Mouse (Mus musculus) neutrophil, adult 5-6 weeks (primary cell): ENCODE measurements around the gene Zfp820. TPM values are rescaled to one million over a fixed set of nuclear protein-coding genes. Genes with fewer than 3 reads are reported as not detected.
"Not testable (repeated sequence)": the region's sequence is repeated elsewhere in the genome, so short reads cannot be mapped to it uniquely, and the experiment has no call there.

Experiments
- ATAC-seq: fragments of 151-379, 151-347 bp; 2 replicates; pipeline ENCODE4 v1.8.0; 2017; ENCODE audit warnings: mild to moderate bottlenecking, moderate TSS enrichment; ENCODE audit not compliant: insufficient number of reproducible peaks, poor library complexity, low FRiP score, severe bottlenecking; ENCODE audit errors: extremely low read depth
- total RNA-seq: library from RNA; stranded (forward); fragments of 200-1000 nt; gene quantifications from 2 replicates; pipeline ENCODE4 v1.2.3, GENCODE M21; 2017

The Zfp820 gene
- not detected in 2 replicates for total RNA-seq

GRCm38 (mm10) chr17:21845545-21846321 is at the start of gene Zfp820:
TSS of gene Zfp820 (minus strand) at chr17:21845772.
- ATAC-seq, result no peak

- no peak for ATAC-seq
Measured at GRCm38 (mm10) chr17:21871256-21871655, 25.7 kb upstream of the Zfp820 start.

- ATAC-seq, result not testable (repeated sequence)
Measured at GRCm38 (mm10) chr17:21846322-21846582, 680 bp upstream of the Zfp820 start.

GRCm38 (mm10) chr17:21838510-21838909 is 7.1 kb downstream of the Zfp820 start:
- ATAC-seq, result no peak

- not testable (repeated sequence) for ATAC-seq
Measured at GRCm38 (mm10) chr17:21801373-21801772, 44.2 kb downstream of the Zfp820 start.

GRCm38 (mm10) chr17:21792256-21792655 is 53.3 kb downstream of the Zfp820 start:
- no peak for ATAC-seq

GRCm38 (mm10) chr17:21770336-21770735 is 75.2 kb downstream of the Zfp820 start:
- ATAC-seq, result no peak

Other genes starting within 250 kb of the Zfp820 start
- 6.8 and 9.2 TPM in 2 replicates for gene Zfp983, start 195.1 kb downstream of the Zfp820 start, total RNA-seq
- gene Gm10226, start 153.9 kb downstream of the Zfp820 start, total RNA-seq, result 6.8 and 14.7 TPM in 2 replicates
- gene Zfp760, start 138.0 kb downstream of the Zfp820 start, total RNA-seq, result 5.0 and 5.7 TPM in 2 replicates
- gene Zfp229, start 115.0 kb downstream of the Zfp820 start, total RNA-seq, result 2.1 and 2.2 TPM in 2 replicates
- gene Zfp995, start 64.2 kb upstream of the Zfp820 start, total RNA-seq, result 1.0 and 4.4 TPM in 2 replicates
- gene Zfp942, start 116.7 kb upstream of the Zfp820 start, total RNA-seq, result 26.6 and 28.6 TPM in 2 replicates
- 55.5 and 59.1 TPM in 2 replicates for gene Zfp943, start 116.8 kb upstream of the Zfp820 start, total RNA-seq